Comparison of ENCODE assay signal across 13 mouse cellular contexts in the genomic region with DNA sequence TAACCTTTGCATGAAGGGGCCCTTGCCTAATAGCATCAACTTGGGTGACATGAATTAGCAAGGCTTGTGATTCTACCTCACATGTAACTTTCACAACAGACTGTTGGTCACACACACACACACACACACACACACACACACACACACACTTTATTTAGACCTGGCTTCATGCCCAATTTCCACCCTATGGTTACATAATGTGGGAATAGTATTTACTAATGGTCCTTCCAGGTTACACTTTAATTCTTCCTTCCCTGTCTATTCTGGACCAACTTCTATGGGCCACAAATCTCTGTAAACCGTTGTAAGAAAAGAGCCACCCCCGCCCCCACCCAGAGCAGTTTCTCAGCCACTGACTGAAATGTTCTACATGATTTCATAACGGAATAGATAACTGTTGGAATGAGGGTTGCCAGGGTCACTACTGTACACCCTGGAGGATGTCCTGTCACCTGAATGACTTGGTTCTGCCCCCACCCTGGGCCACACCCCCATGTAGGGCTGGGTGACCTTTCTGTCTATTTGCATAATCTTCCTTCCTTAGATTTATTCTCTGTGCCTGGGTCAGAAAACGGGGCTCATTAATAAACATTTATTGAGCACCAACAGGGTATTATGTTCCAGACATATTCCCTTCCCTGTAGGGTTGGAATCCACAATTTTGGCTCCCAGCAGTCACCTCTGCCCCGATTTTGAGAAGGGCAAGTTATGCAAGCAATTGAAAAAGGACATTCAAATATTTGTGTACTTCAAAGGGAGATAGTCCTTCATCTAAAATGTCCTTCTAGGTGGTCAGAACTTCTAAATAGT.
DNase-seq lines count a peak whose midpoint lies in the region; ATAC-seq and TF ChIP-seq lines count a peak whose summit lies in the region.
"Had no signal": no experiment of that assay in that cellular context is flagged by ENCODE, and none has a peak within 500 bp of the region (broad histone marks: within the 10 kb centered on the region; RNA-seq: fewer than 3 reads in every experiment).

No protein-coding gene starts in this region.

- DNase-seq in liver, adult 2 months (ENCODE audit: extremely low read depth, low read depth, low spot score) = peak; percentile 97
- no peak for DNase-seq in liver, embryonic 11.5 days (ENCODE audit: low spot score)
- peak; percentile 57 for DNase-seq in kidney, adult 11 months
- DNase-seq in urinary bladder, postnatal 10 days (ENCODE audit: low spot score) = no peak
- DNase-seq in retina, embryonic 14.5 days (ENCODE audit: low spot score) = no peak
- DNase-seq: cerebellum, postnatal 14 days; right cerebral cortex, postnatal 25 days had no signal

- H3K27ac ChIP-seq in liver, adult 2 months (replicated peaks; ENCODE audit: insufficient read depth, low read depth, low read length) = peak overlapping the region; percentile 54
- H3K27ac ChIP-seq in liver, embryonic 11.5 days (ENCODE audit: low read depth, low read length) = no peak overlapping the region
- 0 out of 2 replicates have a peak overlapping the region, but pooled peaks have one; percentile 5 for H3K27ac ChIP-seq in kidney, embryonic 15.5 days
- no peak overlapping the region for H3K27ac ChIP-seq in liver, embryonic 15.5 days (replicated peaks)
- H3K27ac ChIP-seq: hindbrain, embryonic 12.5 days; limb, embryonic 10.5 days; midbrain, embryonic 10.5 days had no signal

- ATAC-seq in liver, embryonic 11.5 days (replicated peaks; ENCODE audit: low FRiP score) = no peak
- ATAC-seq in kidney, embryonic 15.5 days (replicated peaks; ENCODE audit: low FRiP score) = 0 out of 2 replicates have a peak, but pooled peaks have one; percentile 46
- peak; percentile 59 for ATAC-seq in liver, embryonic 15.5 days (ENCODE audit: insufficient read depth)
- ATAC-seq: intestine, postnatal 0 days had no signal

- no peaks in the 10 kb centered on the region for H3K79me2 ChIP-seq in liver, adult 2 months (ENCODE audit: control insufficient read depth, insufficient read depth, low read length)

- WGBS in liver, adult 2 months = 13% methylated on average over 5 of the region's 5 CpGs
- 60% methylated on average over 5 of the region's 5 CpGs for WGBS in liver, embryonic 11.5 days
- 58% methylated on average over 5 of the region's 5 CpGs for WGBS in kidney, embryonic 15.5 days
- WGBS in liver, embryonic 15.5 days (ENCODE audit: insufficient replicate concordance) = 39% methylated on average over 5 of the region's 5 CpGs

- H3K9me3 ChIP-seq in liver, embryonic 11.5 days (ENCODE audit: control insufficient read depth, low read length) = no peaks in the 10 kb centered on the region
- H3K9me3 ChIP-seq in kidney, embryonic 15.5 days (replicated peaks) = no peaks in the 10 kb centered on the region
- no peaks in the 10 kb centered on the region for H3K9me3 ChIP-seq in liver, embryonic 15.5 days (replicated peaks)
- H3K9me3 ChIP-seq: hindbrain, embryonic 12.5 days; limb, embryonic 10.5 days; midbrain, embryonic 10.5 days had no signal

- no peak for TF ChIP-seq CTCF in liver, adult 2 months (IDR thresholded peaks at IDR 0.05; ENCODE audit: low read depth, low read length)

- H3K9ac ChIP-seq in liver, adult 2 months (ENCODE audit: low read depth, low read length) = no peak overlapping the region
- no peak overlapping the region for H3K9ac ChIP-seq in liver, embryonic 11.5 days (ENCODE audit: low read depth, low read length)
- no peak overlapping the region for H3K9ac ChIP-seq in kidney, embryonic 15.5 days
- H3K9ac ChIP-seq in liver, embryonic 15.5 days = no peak overlapping the region
- H3K9ac ChIP-seq: hindbrain, embryonic 12.5 days had no signal

- H3K4me3 ChIP-seq in liver, adult 2 months (ENCODE audit: insufficient read depth, low read depth, low read length) = no peak overlapping the region
- no peak overlapping the region for H3K4me3 ChIP-seq in liver, embryonic 11.5 days (ENCODE audit: low read depth, low read length)
- no peak overlapping the region for H3K4me3 ChIP-seq in kidney, embryonic 15.5 days (replicated peaks)
- H3K4me3 ChIP-seq in liver, embryonic 15.5 days (replicated peaks) = no peak overlapping the region
- H3K4me3 ChIP-seq: hindbrain, embryonic 12.5 days; limb, embryonic 10.5 days; midbrain, embryonic 10.5 days had no signal

- no peak overlapping the region for H3K4me2 ChIP-seq in liver, embryonic 11.5 days
- H3K4me2 ChIP-seq in kidney, embryonic 15.5 days = no peak overlapping the region
- no peak overlapping the region; the same call in 1 of the 2 replicates for H3K4me2 ChIP-seq in liver, embryonic 15.5 days
- H3K4me2 ChIP-seq: hindbrain, embryonic 12.5 days had no signal

- H3K27me3 ChIP-seq in liver, adult 2 months (ENCODE audit: control insufficient read depth, insufficient read depth, low read length) = no peaks in the 10 kb centered on the region
- no peaks in the 10 kb centered on the region for H3K27me3 ChIP-seq in liver, embryonic 11.5 days (replicated peaks; ENCODE audit: control insufficient read depth, insufficient read depth, low read length)
- H3K27me3 ChIP-seq in kidney, embryonic 15.5 days = no peaks in the 10 kb centered on the region
- H3K27me3 ChIP-seq in liver, embryonic 15.5 days = no peaks in the 10 kb centered on the region
- H3K27me3 ChIP-seq: hindbrain, embryonic 12.5 days had no signal

- H3K36me3 ChIP-seq in liver, adult 2 months (ENCODE audit: control insufficient read depth, insufficient read depth, low read length) = no peaks in the 10 kb centered on the region
- no peaks in the 10 kb centered on the region for H3K36me3 ChIP-seq in liver, embryonic 11.5 days (ENCODE audit: control insufficient read depth, insufficient read depth, low read length)
- H3K36me3 ChIP-seq in kidney, embryonic 15.5 days = no peaks in the 10 kb centered on the region
- no peaks in the 10 kb centered on the region for H3K36me3 ChIP-seq in liver, embryonic 15.5 days (replicated peaks)
- H3K36me3 ChIP-seq: hindbrain, embryonic 12.5 days; limb, embryonic 10.5 days; midbrain, embryonic 10.5 days had no signal

- H3K4me1 ChIP-seq in liver, adult 2 months (ENCODE audit: control insufficient read depth, insufficient read depth, low read length) = peaks cover 25% of the 10 kb centered on the region
- H3K4me1 ChIP-seq in liver, embryonic 11.5 days (replicated peaks; ENCODE audit: control insufficient read depth, insufficient read depth, low read length) = no peaks in the 10 kb centered on the region
- H3K4me1 ChIP-seq in kidney, embryonic 15.5 days = peaks cover 17% of the 10 kb centered on the region
- no peaks in the 10 kb centered on the region for H3K4me1 ChIP-seq in liver, embryonic 15.5 days (replicated peaks)
- H3K4me1 ChIP-seq: hindbrain, embryonic 12.5 days had no signal

- TF ChIP-seq POLR2A in liver, adult 2 months (IDR thresholded peaks at IDR 0.05; ENCODE audit: extremely low read depth, insufficient read depth, low read length) = no peak

Comparison
In these comparisons a context has a peak if more than half of its experiments do, and no peak if none do; other contexts are left out.
1. DNase-seq: peak in liver, adult 2 months (single experiment) and kidney, adult 11 months (single experiment); none in liver, embryonic 11.5 days (single experiment), urinary bladder, postnatal 10 days (single experiment) and retina, embryonic 14.5 days (single experiment).
2. H3K27ac ChIP-seq: peak in liver, adult 2 months (single experiment) and kidney, embryonic 15.5 days (single experiment); none in liver, embryonic 11.5 days (single experiment) and liver, embryonic 15.5 days (single experiment).